Mouse (Mus musculus) heart, postnatal 0 days (tissue): ENCODE data around the gene Gpr157.

ENCODE experiments used
- CTCF ChIP-seq: IDR thresholded peaks from 2 replicates; pipeline ENCODE4 v1.5.1; 2016; ENCODE audit warnings: antibody characterized with exemption, control low read depth, low read depth
- EP300 ChIP-seq: IDR thresholded peaks from 2 replicates; pipeline ENCODE4 v1.6.1; 2016; ENCODE audit warnings: antibody characterized with exemption, low read depth

DNA sequence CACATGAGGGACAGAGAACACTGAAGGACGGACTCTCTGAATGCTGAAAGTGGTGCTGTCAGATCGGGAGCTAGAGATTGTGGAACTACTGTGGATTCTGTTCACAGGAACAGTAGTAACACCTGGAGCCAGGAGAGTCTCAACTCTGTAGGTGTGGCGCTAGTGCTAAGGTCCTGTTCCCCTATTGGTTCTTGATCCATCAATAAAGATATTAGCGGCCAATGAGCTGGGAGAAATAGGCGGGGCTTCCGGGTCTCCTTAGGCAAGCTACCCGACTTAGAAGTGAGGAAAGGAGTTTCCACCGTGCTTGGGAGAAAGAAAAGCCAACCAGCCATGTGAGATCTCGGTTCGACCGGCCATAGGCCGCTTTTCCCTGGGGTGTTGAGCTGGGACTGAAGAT lies 57.1 kb downstream of the Gpr157 start:
- TF ChIP-seq CTCF (no peak), EP300 (no peak)
